Mouse (Mus musculus) cerebral cortex, adult 2 months (tissue): ENCODE data around the gene Cntnap2.

Experiments
- WGBS: fragments of 180-500 bp; shearing (Covaris S2); methylation state at CpG from one replicate; pipeline ENCODE4 v1.1.7; 2018; 5-methylcytosine and 5-hydroxymethylcytosine counted together

The Cntnap2 gene

GRCm38 (mm10) chr6:46909167-46909566 is 1850.0 kb downstream of the Cntnap2 start:
- WGBS: 65% methylated on average over 2 of the region's 2 CpGs

GRCm38 (mm10) chr6:46918701-46919274 is 1859.6 kb downstream of the Cntnap2 start:
- 79% methylated on average over 8 of the region's 8 CpGs for WGBS

- WGBS: 90% methylated on average over 3 of the region's 3 CpGs
Observed at GRCm38 (mm10) chr6:46919973-46920372, 1860.8 kb downstream of the Cntnap2 start.

- 85% methylated on average over 7 of the region's 7 CpGs for WGBS
Observed at GRCm38 (mm10) chr6:46924709-46925108, 1865.6 kb downstream of the Cntnap2 start.

GRCm38 (mm10) chr6:46945703-46946102 is 1886.5 kb downstream of the Cntnap2 start:
- 55% methylated on average over 4 of the region's 4 CpGs for WGBS

- 31% methylated on average over 10 of the region's 10 CpGs for WGBS
Observed at GRCm38 (mm10) chr6:46961022-46961686, 1902.0 kb downstream of the Cntnap2 start.

- 83% methylated on average over 2 of the region's 2 CpGs for WGBS
Observed at GRCm38 (mm10) chr6:46963261-46963660, 1904.1 kb downstream of the Cntnap2 start.

- 84% methylated on average over 3 of the region's 3 CpGs for WGBS
Observed at GRCm38 (mm10) chr6:46963693-46964092, 1904.5 kb downstream of the Cntnap2 start.

GRCm38 (mm10) chr6:46972640-46973039 is 1913.5 kb downstream of the Cntnap2 start:
- WGBS: 68% methylated on average over 2 of the region's 2 CpGs

GRCm38 (mm10) chr6:46996010-46996602 is 1936.9 kb downstream of the Cntnap2 start:
- WGBS: 51% methylated on average over 6 of the region's 6 CpGs

GRCm38 (mm10) chr6:47004430-47004829 is 1945.3 kb downstream of the Cntnap2 start:
- WGBS: 31% methylated on average over 3 of the region's 3 CpGs

- WGBS: 60% methylated on average over 4 of the region's 4 CpGs
Observed at GRCm38 (mm10) chr6:47012933-47013332, 1953.8 kb downstream of the Cntnap2 start.

- WGBS: 13% methylated on average over 4 of the region's 4 CpGs
Observed at GRCm38 (mm10) chr6:47013535-47013934, 1954.4 kb downstream of the Cntnap2 start.

- 55% methylated on average over 1 of the region's 1 CpGs for WGBS
Observed at GRCm38 (mm10) chr6:47014886-47015586, 1955.9 kb downstream of the Cntnap2 start.

GRCm38 (mm10) chr6:47026064-47026686 is 1967.0 kb downstream of the Cntnap2 start:
- 83% methylated on average over 4 of the region's 4 CpGs for WGBS

- 30% methylated on average over 2 of the region's 2 CpGs for WGBS
Observed at GRCm38 (mm10) chr6:47031362-47031761, 1972.2 kb downstream of the Cntnap2 start.

GRCm38 (mm10) chr6:47042602-47043001 is 1983.4 kb downstream of the Cntnap2 start:
- WGBS: 23% methylated on average over 1 of the region's 1 CpGs

- WGBS: 47% methylated on average over 1 of the region's 1 CpGs
Observed at GRCm38 (mm10) chr6:47043586-47043985, 1984.4 kb downstream of the Cntnap2 start.

- 8% methylated on average over 46 of the region's 46 CpGs for WGBS
Observed at GRCm38 (mm10) chr6:47044385-47045200, 1985.4 kb downstream of the Cntnap2 start.

GRCm38 (mm10) chr6:47049051-47049450 is 1989.9 kb downstream of the Cntnap2 start:
- 83% methylated on average over 5 of the region's 5 CpGs for WGBS
